Mouse (Mus musculus) lung, embryonic 14.5 days (tissue): ENCODE data around the gene Epha3. TPM values are rescaled to one million over a fixed set of nuclear protein-coding genes. Genes with fewer than 3 reads are reported as not detected.

Source experiments
- ATAC-seq: fragments of 200-750 bp; cut with Nextera tagmentation; 2 replicates; pipeline ENCODE4 v1.8.0; 2017; ENCODE audit warnings: mild to moderate bottlenecking, moderate TSS enrichment, moderate library complexity; ENCODE audit not compliant: insufficient read depth
- DNase-seq: peaks from one replicate; pipeline ENCODE4 v3.0.0-alpha.2; 2015
- H3K27ac ChIP-seq: fragments of 300-500 bp; sonication (generic); 2 replicates; pipeline ENCODE4 v1.5.1; 2014; ENCODE audit warnings: low read depth, mild to moderate bottlenecking, moderate library complexity
- H3K27me3 ChIP-seq: fragments of 300-500 bp; sonication (generic); 2 replicates; pipeline ENCODE4 v1.6.1; 2014; ENCODE audit warnings: low read length, control low read depth; ENCODE audit not compliant: insufficient read depth
- H3K36me3 ChIP-seq: fragments of 300-500 bp; sonication (generic); 2 replicates; pipeline ENCODE4 v1.6.1; 2014; ENCODE audit warnings: control low read depth; ENCODE audit not compliant: insufficient read depth
- H3K4me1 ChIP-seq: fragments of 300-500 bp; sonication (generic); 2 replicates; pipeline ENCODE4 v1.6.1; 2014; ENCODE audit warnings: antibody characterized with exemption, control low read depth; ENCODE audit not compliant: insufficient read depth
- H3K4me2 ChIP-seq: fragments of 300-500 bp; sonication (generic); 2 replicates; pipeline ENCODE4 v1.6.1; 2014; ENCODE audit warnings: mild to moderate bottlenecking
- H3K4me3 ChIP-seq: fragments of 300-500 bp; sonication (generic); 2 replicates; pipeline ENCODE4 v1.5.1; 2014; ENCODE audit warnings: low read depth, low read length
- H3K9ac ChIP-seq: fragments of 300-500 bp; sonication (generic); 2 replicates; pipeline ENCODE4 v1.6.1; 2014
- H3K9me3 ChIP-seq: fragments of 300-500 bp; sonication (generic); 2 replicates; pipeline ENCODE4 v1.6.1; 2016; ENCODE audit warnings: low read depth, low read length, control low read depth
- CTCF ChIP-seq: IDR thresholded peaks from 2 replicates; pipeline ENCODE4 v1.5.1; 2016; ENCODE audit warnings: antibody characterized with exemption, low read depth
- WGBS: fragments of 180-500 bp; shearing (Covaris S2); extraction: QIAGEN DNeasy Blood & Tissue Kit; methylation state at CpG from one replicate; pipeline ENCODE4 v1.1.7; 2014; 5-methylcytosine and 5-hydroxymethylcytosine counted together
- polyA plus RNA-seq: library from polyadenylated mRNA; unstranded; fragments of >200 nt; fragmentation: Nextera tagmentation; extraction: Ambion mirVana; gene quantifications from 2 replicates; pipeline ENCODE4 v1.2.1, GENCODE M21; 2014

The Epha3 gene
- polyA plus RNA-seq, 1 experiment from 2014 or later = 61.2 TPM

GRCm38 (mm10) chr16:63856658-63857552 lies 7.1 kb downstream of the Epha3 start:
- peak; percentile 78 for TF ChIP-seq CTCF
- peak overlapping the region; percentile 84 for H3K27ac ChIP-seq

GRCm38 (mm10) chr16:63850297-63850696 lies 13.7 kb downstream of the Epha3 start:
- no peak for DNase-seq
- Histone ChIP-seq H3K9ac (no peak overlapping the region), H3K4me1 (no peaks in the 10 kb centered on the region), H3K9me3 (no peaks in the 10 kb centered on the region), H3K27ac (no peak overlapping the region), H3K4me3 (no peak overlapping the region), H3K27me3 (no peaks in the 10 kb centered on the region), H3K36me3 (no peaks in the 10 kb centered on the region), H3K4me2 (no peak overlapping the region)
- 81% methylated on average over 3 of the region's 3 CpGs for WGBS
- no peak for ATAC-seq
- TF ChIP-seq CTCF = no peak

More at GRCm38 (mm10) chr16:63856658-63857552, 7.1 kb downstream of the Epha3 start:
- no peaks in the 10 kb centered on the region for H3K4me1 ChIP-seq
- ATAC-seq = peak; percentile 92
- 3% methylated on average over 33 of the region's 33 CpGs for WGBS
- H3K4me3 ChIP-seq = peak overlapping the region; percentile 59
- peak; percentile 88 for DNase-seq
- H3K4me2 ChIP-seq = peak overlapping the region; percentile 85
- no peaks in the 10 kb centered on the region for H3K27me3 ChIP-seq
- no peaks in the 10 kb centered on the region for H3K36me3 ChIP-seq
- H3K9ac ChIP-seq = peak overlapping the region; percentile 62
- H3K9me3 ChIP-seq = no peaks in the 10 kb centered on the region

- TF ChIP-seq CTCF = no peak
- no peaks in the 10 kb centered on the region for H3K27me3 ChIP-seq
- WGBS = 74% methylated on average over 2 of the region's 2 CpGs
- ATAC-seq = no peak
- H3K36me3 ChIP-seq = peaks cover 3% of the 10 kb centered on the region; the same call in 1 of the 2 replicates
- no peak overlapping the region for H3K9ac ChIP-seq
- DNase-seq = no peak
- H3K4me2 ChIP-seq = no peak overlapping the region
- no peak overlapping the region for H3K27ac ChIP-seq
- no peaks in the 10 kb centered on the region for H3K9me3 ChIP-seq
- no peaks in the 10 kb centered on the region for H3K4me1 ChIP-seq
- H3K4me3 ChIP-seq = no peak overlapping the region
These were observed 21.1 kb downstream of the Epha3 start for GRCm38 (mm10) chr16:63842911-63843310.

- ATAC-seq (no peak), DNase-seq (no peak)
- TF ChIP-seq CTCF = no peak
- Histone ChIP-seq H3K27ac (no peak overlapping the region), H3K9me3 (no peaks in the 10 kb centered on the region), H3K4me3 (no peak overlapping the region), H3K4me1 (no peaks in the 10 kb centered on the region), H3K36me3 (no peaks in the 10 kb centered on the region), H3K27me3 (no peaks in the 10 kb centered on the region), H3K9ac (no peak overlapping the region), H3K4me2 (no peak overlapping the region)
These were observed 26.5 kb downstream of the Epha3 start for GRCm38 (mm10) chr16:63837466-63837865.

GRCm38 (mm10) chr16:63821164-63821563 lies 42.8 kb downstream of the Epha3 start:
- H3K9me3 ChIP-seq = no peaks in the 10 kb centered on the region
- no peak overlapping the region for H3K9ac ChIP-seq
- no peaks in the 10 kb centered on the region for H3K4me1 ChIP-seq
- H3K27me3 ChIP-seq = no peaks in the 10 kb centered on the region
- no peak overlapping the region for H3K27ac ChIP-seq
- H3K4me2 ChIP-seq = no peak overlapping the region
- H3K4me3 ChIP-seq = no peak overlapping the region
- TF ChIP-seq CTCF = no peak
- 54% methylated on average over 2 of the region's 2 CpGs for WGBS
- no peaks in the 10 kb centered on the region for H3K36me3 ChIP-seq
- DNase-seq (no peak), ATAC-seq (no peak)

GRCm38 (mm10) chr16:63817606-63818005 lies 46.4 kb downstream of the Epha3 start:
- H3K4me2 ChIP-seq = 0 out of 2 replicates have a peak overlapping the region, but pooled peaks have one; percentile 18
- DNase-seq = peak; percentile 65
- no peak for TF ChIP-seq CTCF
- H3K36me3 ChIP-seq = no peaks in the 10 kb centered on the region
- H3K9me3 ChIP-seq = no peaks in the 10 kb centered on the region
- H3K4me3 ChIP-seq = no peak overlapping the region
- 28% methylated on average over 6 of the region's 6 CpGs for WGBS
- H3K27me3 ChIP-seq = no peaks in the 10 kb centered on the region
- ATAC-seq = peak; percentile 44; the same call in 1 of the 2 replicates
- H3K27ac ChIP-seq = peak overlapping the region; percentile 65
- H3K4me1 ChIP-seq = no peaks in the 10 kb centered on the region
- no peak overlapping the region for H3K9ac ChIP-seq

- TF ChIP-seq CTCF = no peak
- H3K9me3 ChIP-seq = no peaks in the 10 kb centered on the region
- H3K36me3 ChIP-seq = no peaks in the 10 kb centered on the region
- no peaks in the 10 kb centered on the region for H3K27me3 ChIP-seq
- no peak overlapping the region for H3K27ac ChIP-seq
- no peak overlapping the region for H3K9ac ChIP-seq
- no peak for DNase-seq
- H3K4me3 ChIP-seq = no peak overlapping the region
- H3K4me1 ChIP-seq = no peaks in the 10 kb centered on the region
- ATAC-seq = no peak
- WGBS = 30% methylated on average over 1 of the region's 1 CpGs
- no peak overlapping the region for H3K4me2 ChIP-seq
These were observed 47.3 kb downstream of the Epha3 start for GRCm38 (mm10) chr16:63816672-63817071.
